Mouse (Mus musculus): Measurements from ENCODE around the gene Skida1. TPM values are rescaled to one million over a fixed set of nuclear protein-coding genes. Genes with fewer than 3 reads are reported as not detected.
A peak's percentile ranks its signal among the peaks of the same experiment; 100 is the strongest.

The Skida1 gene
- polyA plus RNA-seq, 1 experiment from 2014 or later = 0.37 TPM

GRCm38 (mm10) chr2:18004286-18004685 lies 44.6 kb downstream of the Skida1 start:
- Histone ChIP-seq H3K4me3 (replicated peaks) (no peak overlapping the region), H3K36me3 (replicated peaks) (no peaks in the 10 kb centered on the region), H3K9me3 (replicated peaks) (no peaks in the 10 kb centered on the region), H3K9ac (no peak overlapping the region), H3K4me2 (no peak overlapping the region), H3K4me1 (replicated peaks) (no peaks in the 10 kb centered on the region), H3K27ac (replicated peaks) (no peak overlapping the region), H3K27me3 (no peaks in the 10 kb centered on the region)
- WGBS (ENCODE audit: insufficient replicate concordance) = 67% methylated on average over 4 of the region's 4 CpGs
- ATAC-seq (ENCODE audit: insufficient read depth) = no peak

- no peaks in the 10 kb centered on the region for H3K4me1 ChIP-seq (replicated peaks)
- 71% methylated on average over 3 of the region's 3 CpGs for WGBS (ENCODE audit: insufficient replicate concordance)
- ATAC-seq (ENCODE audit: insufficient read depth) = no peak
- no peak overlapping the region for H3K27ac ChIP-seq (replicated peaks)
- no peak overlapping the region for H3K9ac ChIP-seq
- H3K27me3 ChIP-seq = no peaks in the 10 kb centered on the region
- no peak overlapping the region for H3K4me3 ChIP-seq (replicated peaks)
- no peaks in the 10 kb centered on the region for H3K9me3 ChIP-seq (replicated peaks)
- H3K4me2 ChIP-seq = no peak overlapping the region
- no peaks in the 10 kb centered on the region for H3K36me3 ChIP-seq (replicated peaks)
These were observed 46.5 kb downstream of the Skida1 start for GRCm38 (mm10) chr2:18002306-18002705.

DNA sequence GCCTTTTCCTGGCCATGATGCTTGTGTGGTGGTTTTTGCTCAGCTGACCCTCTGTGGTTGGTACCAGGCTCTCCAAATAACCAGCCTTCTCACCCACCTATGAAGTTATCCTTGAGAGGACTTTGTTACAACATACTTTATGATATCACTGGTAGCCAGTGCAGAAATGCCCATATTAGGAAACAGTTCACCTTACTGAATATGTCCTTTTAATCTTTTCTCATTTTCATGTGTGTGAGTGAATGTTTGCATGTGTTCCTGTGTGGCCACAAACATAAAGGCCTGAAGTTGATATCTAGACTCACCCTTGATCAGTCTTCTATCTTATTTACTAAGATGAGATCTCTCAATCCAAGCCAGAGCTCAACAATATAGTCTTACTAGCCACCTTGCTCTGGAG lies 52.0 kb downstream of the Skida1 start, which contains the start of gene H2al2a:
Gene H2al2a (minus strand): TSS at position 101 of the 400 bp plus-strand sequence.
- no peak for ATAC-seq (ENCODE audit: insufficient read depth)
- H3K27ac ChIP-seq (replicated peaks) = no peak within 1 kb of the TSS
- H3K4me3 ChIP-seq (replicated peaks) = no peak within 1 kb of the TSS
- no peak within 1 kb of the TSS for H3K4me2 ChIP-seq
- H3K9ac ChIP-seq = no peak within 1 kb of the TSS
- H3K27me3 ChIP-seq = no peaks in the 10 kb centered on the region
- H3K9me3 ChIP-seq (replicated peaks) = no peaks in the 10 kb centered on the region
- no peaks in the 10 kb centered on the region for H3K36me3 ChIP-seq (replicated peaks)
- H3K4me1 ChIP-seq (replicated peaks) = no peaks in the 10 kb centered on the region

Small RNA genes lying within 50 kb of the gene (microRNA-seq; reads per million reads assigned to microRNA genes)
- gene Mir7655 = 5.6 reads per million, percentile 18 among the genes with 10 or more reads in this experiment

Other genes with a start within 250 kb of the Skida1 start
- gene H2al2a, start 52.1 kb downstream of the Skida1 start, polyA plus RNA-seq (2015; fragmentation: Nextera tagmentation; extraction: Ambion mirVana) = not detected in 2 replicates
- 1.3 and 1.4 TPM in 2 replicates for gene A930004D18Rik, start 11.3 kb downstream of the Skida1 start, polyA plus RNA-seq (2015; fragmentation: Nextera tagmentation; extraction: Ambion mirVana)
- gene Mllt10, start 6.2 kb upstream of the Skida1 start, polyA plus RNA-seq (2015; fragmentation: Nextera tagmentation; extraction: Ambion mirVana) = 26.2 and 27.9 TPM in 2 replicates

Data from liver, embryonic 15.5 days (tissue).